Mouse (Mus musculus): ENCODE measurements at regions not wholly inside any gene's neighbourhood (a gene's known extent, or its start where the extent isn't known, plus 50 kb on each side); places are given as distances from the start of the nearest gene placed in this dataset.

GRCm38 (mm10) chr13:60011092-60011491 lies 166.1 kb downstream of the Gas1 start:
- no peak for DNase-seq (ENCODE audit: low spot score in 2 of 2)

- no peak for DNase-seq (ENCODE audit: low spot score in 2 of 2)
Observed at GRCm38 (mm10) chr13:60007593-60007992, 169.6 kb downstream of the Gas1 start.

GRCm38 (mm10) chr13:60007031-60007430 lies 170.1 kb downstream of the Gas1 start:
- no peak for DNase-seq (ENCODE audit: low spot score in 2 of 2)

- no peak for DNase-seq (ENCODE audit: low spot score in 2 of 2)
Observed at GRCm38 (mm10) chr13:60004611-60005010, 172.6 kb downstream of the Gas1 start.

- DNase-seq (ENCODE audit: low spot score in 2 of 2), result no peak
Observed at GRCm38 (mm10) chr13:60002098-60002497, 175.1 kb downstream of the Gas1 start.

- no peak for DNase-seq (ENCODE audit: low spot score in 2 of 2)
Observed at GRCm38 (mm10) chr13:60001637-60002036, 175.5 kb downstream of the Gas1 start.

GRCm38 (mm10) chr13:60000618-60001347 lies 176.4 kb downstream of the Gas1 start:
- DNase-seq (ENCODE audit: low spot score in 2 of 2), result no peak

GRCm38 (mm10) chr13:59997431-59997830 lies 174.5 kb upstream of the Tut7 start:
- no peak for DNase-seq (ENCODE audit: low spot score in 2 of 2)

GRCm38 (mm10) chr13:59996146-59996814 lies 173.3 kb upstream of the Tut7 start:
- DNase-seq (ENCODE audit: low spot score in 2 of 2), result no peak

GRCm38 (mm10) chr13:59992780-59993501 lies 170.0 kb upstream of the Tut7 start:
- no peak for DNase-seq (ENCODE audit: low spot score in 2 of 2)

- DNase-seq (ENCODE audit: low spot score in 2 of 2), result no peak
Observed at GRCm38 (mm10) chr13:59992346-59992745, 169.4 kb upstream of the Tut7 start.

GRCm38 (mm10) chr13:59990402-59991280 lies 167.7 kb upstream of the Tut7 start:
- DNase-seq (ENCODE audit: low spot score in 2 of 2), result no peak

- no peak for DNase-seq (ENCODE audit: low spot score in 2 of 2)
Observed at GRCm38 (mm10) chr13:59988393-59988965, 165.5 kb upstream of the Tut7 start.

- no peak for DNase-seq (ENCODE audit: low spot score in 2 of 2)
Observed at GRCm38 (mm10) chr13:59976425-59976824, 153.5 kb upstream of the Tut7 start.

GRCm38 (mm10) chr13:59972093-59972427 lies 149.1 kb upstream of the Tut7 start:
- DNase-seq (ENCODE audit: low spot score in 2 of 2), result no peak

GRCm38 (mm10) chr13:59971231-59972092 lies 148.5 kb upstream of the Tut7 start:
- DNase-seq (ENCODE audit: low spot score in 2 of 2), result no peak

- DNase-seq (ENCODE audit: low spot score in 2 of 2), result no peak
Observed at GRCm38 (mm10) chr13:59970430-59970829, 147.5 kb upstream of the Tut7 start.

- DNase-seq (ENCODE audit: low spot score in 2 of 2), result no peak
Observed at GRCm38 (mm10) chr13:59969484-59969883, 146.5 kb upstream of the Tut7 start.

GRCm38 (mm10) chr13:59968584-59969240 lies 145.8 kb upstream of the Tut7 start:
- DNase-seq (ENCODE audit: low spot score in 2 of 2), result no peak

Measured in left cerebral cortex, adult 18-20 months (tissue).